Mouse (Mus musculus): Measurements from ENCODE around the gene Padi1. TPM values are rescaled to one million over a fixed set of nuclear protein-coding genes. Genes with fewer than 3 reads are reported as not detected.
A peak's percentile ranks its signal among the peaks of the same experiment; 100 is the strongest.

Gene Padi1
- polyA plus RNA-seq, 1 experiment, result 0.01 TPM

- Histone ChIP-seq H3K36me3 (ENCODE audit: control insufficient read depth, insufficient read depth) (no peaks in the 10 kb centered on the region), H3K79me3 (ENCODE audit: low read depth) (no peaks in the 10 kb centered on the region), H3K79me2 (ENCODE audit: control insufficient read depth, insufficient read depth) (no peaks in the 10 kb centered on the region), H3ac (ENCODE audit: control insufficient read depth, insufficient read length, low read depth) (no peak within 1 kb of the TSS), H3K4me3 (ENCODE audit: insufficient read depth, poor library complexity, severe bottlenecking) (no peak within 1 kb of the TSS), H3K27me3 (ENCODE audit: control insufficient read depth, insufficient read depth, insufficient read length) (no peaks in the 10 kb centered on the region)
- TF ChIP-seq FOSL1 (IDR thresholded peaks at IDR 0.05; ENCODE audit: insufficient read depth, low read length, poor library complexity, severe bottlenecking) (no peak), CEBPB (IDR thresholded peaks at IDR 0.05; ENCODE audit: low read depth) (no peak), USF1 (IDR thresholded peaks at IDR 0.05; ENCODE audit: low read depth) (no peak), CTCF (IDR thresholded peaks at IDR 0.05; ENCODE audit: control insufficient read depth, insufficient read depth, insufficient read length) (no peak), MYOD1 (IDR thresholded peaks at IDR 0.05; ENCODE audit: control insufficient read depth, insufficient read length, low read depth) (no peak), MAX (IDR thresholded peaks at IDR 0.05) (no peak), MYOG (IDR thresholded peaks at IDR 0.05; ENCODE audit: control insufficient read depth, extremely low read depth, insufficient read length) (no peak)
Observed at GRCm38 (mm10) chr4:140774025-140774800, 71.4 kb downstream of the Padi1 start, which contains the start of gene Padi4. Gene Padi4, minus strand, starts transcription at chr4:140774236.

- H3K79me2 ChIP-seq (ENCODE audit: control insufficient read depth, insufficient read depth), result no peaks in the 10 kb centered on the region
- no peak overlapping the region for H3ac ChIP-seq (ENCODE audit: control insufficient read depth, insufficient read length, low read depth)
- peaks cover 4% of the 10 kb centered on the region for H3K27me3 ChIP-seq (ENCODE audit: control insufficient read depth, insufficient read depth, insufficient read length)
- no peaks in the 10 kb centered on the region for H3K79me3 ChIP-seq (ENCODE audit: low read depth)
- no peaks in the 10 kb centered on the region for H3K36me3 ChIP-seq (ENCODE audit: control insufficient read depth, insufficient read depth)
- TF ChIP-seq CEBPB (IDR thresholded peaks at IDR 0.05; ENCODE audit: low read depth) (no peak), FOSL1 (IDR thresholded peaks at IDR 0.05; ENCODE audit: insufficient read depth, low read length, poor library complexity, severe bottlenecking) (no peak), USF1 (IDR thresholded peaks at IDR 0.05; ENCODE audit: low read depth) (no peak), MYOD1 (IDR thresholded peaks at IDR 0.05; ENCODE audit: control insufficient read depth, insufficient read length, low read depth) (no peak), MYOG (IDR thresholded peaks at IDR 0.05; ENCODE audit: control insufficient read depth, extremely low read depth, insufficient read length) (no peak), CTCF (IDR thresholded peaks at IDR 0.05; ENCODE audit: control insufficient read depth, insufficient read depth, insufficient read length) (no peak), MAX (IDR thresholded peaks at IDR 0.05) (no peak)
- H3K4me3 ChIP-seq (ENCODE audit: insufficient read depth, poor library complexity, severe bottlenecking), result no peak overlapping the region
Observed at GRCm38 (mm10) chr4:140771091-140771490, 74.5 kb downstream of the Padi1 start.

- Histone ChIP-seq H3K27me3 (ENCODE audit: control insufficient read depth, insufficient read depth, insufficient read length) (peaks cover 4% of the 10 kb centered on the region), H3K79me3 (ENCODE audit: low read depth) (no peaks in the 10 kb centered on the region), H3K4me3 (ENCODE audit: insufficient read depth, poor library complexity, severe bottlenecking) (peak overlapping the region; percentile 34), H3K36me3 (ENCODE audit: control insufficient read depth, insufficient read depth) (no peaks in the 10 kb centered on the region), H3ac (ENCODE audit: control insufficient read depth, insufficient read length, low read depth) (peak overlapping the region; percentile 66), H3K79me2 (ENCODE audit: control insufficient read depth, insufficient read depth) (no peaks in the 10 kb centered on the region)
- TF ChIP-seq MAX (IDR thresholded peaks at IDR 0.05) (no peak), CEBPB (IDR thresholded peaks at IDR 0.05; ENCODE audit: low read depth) (no peak), FOSL1 (IDR thresholded peaks at IDR 0.05; ENCODE audit: insufficient read depth, low read length, poor library complexity, severe bottlenecking) (no peak), CTCF (IDR thresholded peaks at IDR 0.05; ENCODE audit: control insufficient read depth, insufficient read depth, insufficient read length) (no peak), USF1 (IDR thresholded peaks at IDR 0.05; ENCODE audit: low read depth) (no peak)
Observed at GRCm38 (mm10) chr4:140770433-140770832, 75.1 kb downstream of the Padi1 start.

- H3K79me2 ChIP-seq (ENCODE audit: control insufficient read depth, insufficient read depth), result no peaks in the 10 kb centered on the region
- TF ChIP-seq FOSL1 (IDR thresholded peaks at IDR 0.05; ENCODE audit: insufficient read depth, low read length, poor library complexity, severe bottlenecking) (no peak), MYOD1 (IDR thresholded peaks at IDR 0.05; ENCODE audit: control insufficient read depth, insufficient read length, low read depth) (no peak), CEBPB (IDR thresholded peaks at IDR 0.05; ENCODE audit: low read depth) (no peak), USF1 (IDR thresholded peaks at IDR 0.05; ENCODE audit: low read depth) (no peak), MYOG (IDR thresholded peaks at IDR 0.05; ENCODE audit: control insufficient read depth, extremely low read depth, insufficient read length) (no peak), CTCF (IDR thresholded peaks at IDR 0.05; ENCODE audit: control insufficient read depth, insufficient read depth, insufficient read length) (no peak), MAX (IDR thresholded peaks at IDR 0.05) (no peak)
- H3ac ChIP-seq (ENCODE audit: control insufficient read depth, insufficient read length, low read depth), result no peak overlapping the region
Observed at GRCm38 (mm10) chr4:140768973-140769372, 76.6 kb downstream of the Padi1 start.

GRCm38 (mm10) chr4:140765936-140766335 lies 79.6 kb downstream of the Padi1 start:
- Histone ChIP-seq H3K79me2 (ENCODE audit: control insufficient read depth, insufficient read depth) (no peaks in the 10 kb centered on the region), H3K36me3 (ENCODE audit: control insufficient read depth, insufficient read depth) (no peaks in the 10 kb centered on the region), H3ac (ENCODE audit: control insufficient read depth, insufficient read length, low read depth) (no peak overlapping the region), H3K79me3 (ENCODE audit: low read depth) (no peaks in the 10 kb centered on the region), H3K27me3 (ENCODE audit: control insufficient read depth, insufficient read depth, insufficient read length) (peaks cover 4% of the 10 kb centered on the region), H3K4me3 (ENCODE audit: insufficient read depth, poor library complexity, severe bottlenecking) (no peak overlapping the region)
- no peak for TF ChIP-seq FOSL1 (IDR thresholded peaks at IDR 0.05; ENCODE audit: insufficient read depth, low read length, poor library complexity, severe bottlenecking)
- no peak for TF ChIP-seq USF1 (IDR thresholded peaks at IDR 0.05; ENCODE audit: low read depth)
- no peak for TF ChIP-seq MYOD1 (IDR thresholded peaks at IDR 0.05; ENCODE audit: control insufficient read depth, insufficient read length, low read depth)
- TF ChIP-seq MAX (IDR thresholded peaks at IDR 0.05), result no peak
- TF ChIP-seq MYOG (IDR thresholded peaks at IDR 0.05; ENCODE audit: control insufficient read depth, extremely low read depth, insufficient read length), result no peak
- no peak for TF ChIP-seq CEBPB (IDR thresholded peaks at IDR 0.05; ENCODE audit: low read depth)
- TF ChIP-seq CTCF (IDR thresholded peaks at IDR 0.05; ENCODE audit: control insufficient read depth, insufficient read depth, insufficient read length), result no peak

More at GRCm38 (mm10) chr4:140768973-140769372, 76.6 kb downstream of the Padi1 start:
- H3K4me3 ChIP-seq (ENCODE audit: insufficient read depth, poor library complexity, severe bottlenecking), result no peak overlapping the region
- no peaks in the 10 kb centered on the region for H3K79me3 ChIP-seq (ENCODE audit: low read depth)
- H3K27me3 ChIP-seq (ENCODE audit: control insufficient read depth, insufficient read depth, insufficient read length), result peaks cover 4% of the 10 kb centered on the region
- H3K36me3 ChIP-seq (ENCODE audit: control insufficient read depth, insufficient read depth), result no peaks in the 10 kb centered on the region

All from C2C12 (cell line).